Mouse (Mus musculus) intestine, embryonic 14.5 days (tissue): ENCODE data around the gene Eef1e1. TPM values are rescaled to one million over a fixed set of nuclear protein-coding genes. Genes with fewer than 3 reads are reported as not detected.
A peak's percentile ranks its signal among the peaks of the same experiment; 100 is the strongest.
"Not testable (repeated sequence)": the region's sequence is repeated elsewhere in the genome, so short reads cannot be mapped to it uniquely, and the experiment has no call there.

ENCODE experiments used
- ATAC-seq: fragments of 200-750 bp; cut with Nextera tagmentation; replicated peaks from 2 replicates; pipeline ENCODE4 v1.8.0; 2017; ENCODE audit warnings: low read depth, moderate number of reproducible peaks, moderate TSS enrichment, moderate library complexity; ENCODE audit not compliant: low FRiP score, low TSS enrichment
- DNase-seq: peaks from one replicate; pipeline ENCODE4 v3.0.0-alpha.2; 2018; ENCODE audit warnings: low spot score
- H3K27ac ChIP-seq: fragments of 300-500 bp; sonication (generic); 2 replicates; pipeline ENCODE4 v1.5.1; 2014; ENCODE audit warnings: low read depth, mild to moderate bottlenecking, control low read depth
- H3K27me3 ChIP-seq: fragments of 300-500 bp; sonication (generic); replicated peaks from 2 replicates; pipeline ENCODE4 v1.6.1; 2014; ENCODE audit warnings: low read length, control low read depth; ENCODE audit not compliant: control insufficient read depth, insufficient read depth
- H3K36me3 ChIP-seq: fragments of 300-500 bp; sonication (generic); 2 replicates; pipeline ENCODE4 v1.6.1; 2014; ENCODE audit warnings: low read length, control low read depth; ENCODE audit not compliant: control insufficient read depth, insufficient read depth
- H3K4me1 ChIP-seq: fragments of 300-500 bp; sonication (generic); replicated peaks from 2 replicates; pipeline ENCODE4 v1.6.1; 2014; ENCODE audit warnings: low read length, control low read depth, mixed read lengths; ENCODE audit not compliant: control insufficient read depth, insufficient read depth
- H3K4me2 ChIP-seq: fragments of 300-500 bp; sonication (generic); 2 replicates; pipeline ENCODE4 v1.6.1; 2014; ENCODE audit warnings: low read length
- H3K4me3 ChIP-seq: fragments of 300-500 bp; sonication (generic); 2 replicates; pipeline ENCODE4 v1.5.1; 2014; ENCODE audit warnings: low read depth, low read length, control low read depth, mixed read lengths
- H3K9ac ChIP-seq: fragments of 300-500 bp; sonication (generic); 2 replicates; pipeline ENCODE4 v1.6.1; 2014; ENCODE audit warnings: mild to moderate bottlenecking, low read length
- H3K9me3 ChIP-seq: fragments of 300-500 bp; sonication (generic); 2 replicates; pipeline ENCODE4 v1.6.1; 2016; ENCODE audit warnings: low read length, control low read depth; ENCODE audit not compliant: control insufficient read depth
- WGBS: fragments of 180-500 bp; shearing (Covaris S2); extraction: QIAGEN DNeasy Blood & Tissue Kit; methylation state at CpG from one replicate; pipeline ENCODE4 v1.1.7; 2014; 5-methylcytosine and 5-hydroxymethylcytosine counted together
- polyA plus RNA-seq: library from polyadenylated mRNA; unstranded; fragments of >200 nt; fragmentation: Nextera tagmentation; extraction: Ambion mirVana; gene quantifications from 2 replicates; pipeline ENCODE4 v1.2.1, GENCODE M21; 2014

Eef1e1 gene
- polyA plus RNA-seq, 1 experiment from 2014 or later = 57.4 TPM

GRCm38 (mm10) chr13:38634256-38634799 lies 24.5 kb downstream of the Eef1e1 start:
- peak overlapping the region; percentile 72 for H3K4me2 ChIP-seq
- H3K27ac ChIP-seq = peak overlapping the region; percentile 67
- DNase-seq (no peak), ATAC-seq (peak; percentile 48; the same call in 1 of the 2 replicates)
- no peaks in the 10 kb centered on the region for H3K27me3 ChIP-seq
- no peaks in the 10 kb centered on the region for H3K9me3 ChIP-seq
- peak overlapping the region; percentile 61 for H3K9ac ChIP-seq
- H3K36me3 ChIP-seq = peaks cover 4% of the 10 kb centered on the region; the same call in 1 of the 2 replicates
- H3K4me1 ChIP-seq = no peaks in the 10 kb centered on the region; the same call in 1 of the 2 replicates
- WGBS = under 1% methylated on average over 19 of the region's 19 CpGs
- H3K4me3 ChIP-seq = peak overlapping the region; percentile 74

GRCm38 (mm10) chr13:38633287-38634000 lies 25.4 kb downstream of the Eef1e1 start:
- peaks cover 9% of the 10 kb centered on the region; the same call in 1 of the 2 replicates for H3K36me3 ChIP-seq

DNA sequence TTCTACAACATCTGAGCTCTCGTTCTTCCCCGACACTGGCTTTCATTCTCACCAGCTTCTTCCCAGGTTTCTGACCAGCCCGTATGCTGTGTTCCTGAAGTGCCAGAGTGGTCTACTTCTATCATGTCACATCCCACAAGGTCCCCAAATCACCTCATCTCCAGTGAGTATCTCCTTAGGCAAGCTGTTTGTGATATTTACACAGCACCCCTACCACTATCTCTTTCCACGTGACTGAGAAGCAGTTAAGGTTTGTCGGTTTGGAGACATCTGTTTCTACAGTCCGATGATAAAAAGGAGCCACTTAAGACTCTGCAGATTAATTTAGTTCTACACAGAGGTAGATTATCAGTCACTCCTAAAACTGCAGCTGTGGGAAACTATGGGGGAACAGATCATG lies 26.3 kb downstream of the Eef1e1 start:
- no peak overlapping the region for H3K4me2 ChIP-seq
- no peaks in the 10 kb centered on the region for H3K27me3 ChIP-seq
- ATAC-seq (no peak), DNase-seq (no peak)
- no peaks in the 10 kb centered on the region for H3K9me3 ChIP-seq
- WGBS = 79% methylated on average over 6 of the region's 6 CpGs
- no peak overlapping the region for H3K4me3 ChIP-seq
- H3K9ac ChIP-seq = no peak overlapping the region
- no peak overlapping the region for H3K27ac ChIP-seq
- no peaks in the 10 kb centered on the region; the same call in 1 of the 2 replicates for H3K4me1 ChIP-seq
- peaks cover 9% of the 10 kb centered on the region; the same call in 1 of the 2 replicates for H3K36me3 ChIP-seq

More at GRCm38 (mm10) chr13:38633287-38634000, 25.4 kb downstream of the Eef1e1 start:
- Histone ChIP-seq H3K27me3 (no peaks in the 10 kb centered on the region), H3K27ac (no peak overlapping the region), H3K4me1 (no peaks in the 10 kb centered on the region; the same call in 1 of the 2 replicates), H3K4me3 (peak overlapping the region; percentile 74; the same call in 1 of the 2 replicates), H3K4me2 (peak overlapping the region; percentile 72; the same call in 1 of the 2 replicates), H3K9me3 (no peaks in the 10 kb centered on the region), H3K9ac (no peak overlapping the region)
- 91% methylated on average over 6 of the region's 6 CpGs for WGBS
- no peak for DNase-seq
- ATAC-seq = no peak

- Histone ChIP-seq H3K27me3 (no peaks in the 10 kb centered on the region), H3K9me3 (no peaks in the 10 kb centered on the region), H3K9ac (no peak overlapping the region), H3K4me3 (no peak overlapping the region), H3K36me3 (peaks cover 13% of the 10 kb centered on the region; the same call in 1 of the 2 replicates), H3K4me2 (no peak overlapping the region), H3K4me1 (no peaks in the 10 kb centered on the region), H3K27ac (no peak overlapping the region)
- ATAC-seq = no peak
- WGBS = 42% methylated on average over 6 of the region's 6 CpGs
- DNase-seq = no peak
These were observed 32.7 kb downstream of the Eef1e1 start for GRCm38 (mm10) chr13:38626229-38626525.

DNA sequence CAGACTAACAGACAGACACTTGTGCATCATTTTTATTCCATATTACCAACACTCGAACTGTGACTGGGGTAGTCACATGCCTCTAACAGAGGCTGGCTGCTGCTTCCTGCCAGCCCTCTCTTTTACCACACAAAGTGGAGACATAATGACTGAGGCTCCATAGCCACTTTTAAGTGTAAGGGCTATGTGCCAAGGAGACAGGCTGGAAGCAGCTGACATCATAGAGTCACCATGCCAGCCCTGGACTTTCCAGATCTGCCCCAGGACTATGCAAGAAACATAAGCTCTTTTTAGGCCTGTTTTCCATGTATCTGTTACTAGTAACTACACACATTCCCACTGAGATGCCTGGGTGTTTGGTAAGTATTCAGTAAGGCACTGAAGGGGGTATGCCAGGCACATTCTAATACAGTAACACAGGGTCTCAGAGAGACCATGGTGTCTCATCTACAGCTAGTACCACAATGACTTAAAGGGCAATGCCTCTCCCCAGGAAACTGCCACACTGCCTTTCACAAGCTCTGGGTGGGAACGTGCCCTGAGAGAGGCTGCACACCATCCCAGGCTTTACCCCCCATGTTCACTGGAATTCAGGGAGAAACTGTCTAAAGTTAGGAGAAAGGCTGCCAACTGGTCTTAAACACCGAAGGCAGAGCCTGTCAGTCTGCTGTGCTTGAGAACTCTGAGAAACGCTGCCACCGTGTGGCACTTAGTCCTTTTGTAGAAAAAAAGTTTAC lies 33.2 kb downstream of the Eef1e1 start:
- DNase-seq = no peak
- H3K27ac ChIP-seq = no peak overlapping the region
- peaks cover 13% of the 10 kb centered on the region; the same call in 1 of the 2 replicates for H3K36me3 ChIP-seq
- no peaks in the 10 kb centered on the region for H3K9me3 ChIP-seq
- no peaks in the 10 kb centered on the region for H3K4me1 ChIP-seq
- ATAC-seq = no peak
- H3K9ac ChIP-seq = no peak overlapping the region
- H3K27me3 ChIP-seq = no peaks in the 10 kb centered on the region
- 25% methylated on average over 5 of the region's 5 CpGs for WGBS
- H3K4me3 ChIP-seq = no peak overlapping the region
- no peak overlapping the region for H3K4me2 ChIP-seq

GRCm38 (mm10) chr13:38624292-38624902 lies 34.5 kb downstream of the Eef1e1 start:
- H3K27me3 ChIP-seq = no peaks in the 10 kb centered on the region
- DNase-seq (no peak), ATAC-seq (no peak)
- no peaks in the 10 kb centered on the region for H3K9me3 ChIP-seq
- WGBS = 85% methylated on average over 8 of the region's 8 CpGs
- H3K27ac ChIP-seq = no peak overlapping the region
- H3K4me2 ChIP-seq = no peak overlapping the region
- no peaks in the 10 kb centered on the region for H3K4me1 ChIP-seq
- no peak overlapping the region for H3K4me3 ChIP-seq
- 0 out of 2 replicates have a peak, but pooled peaks cover 9% of the 10 kb centered on the region for H3K36me3 ChIP-seq
- no peak overlapping the region for H3K9ac ChIP-seq

DNA sequence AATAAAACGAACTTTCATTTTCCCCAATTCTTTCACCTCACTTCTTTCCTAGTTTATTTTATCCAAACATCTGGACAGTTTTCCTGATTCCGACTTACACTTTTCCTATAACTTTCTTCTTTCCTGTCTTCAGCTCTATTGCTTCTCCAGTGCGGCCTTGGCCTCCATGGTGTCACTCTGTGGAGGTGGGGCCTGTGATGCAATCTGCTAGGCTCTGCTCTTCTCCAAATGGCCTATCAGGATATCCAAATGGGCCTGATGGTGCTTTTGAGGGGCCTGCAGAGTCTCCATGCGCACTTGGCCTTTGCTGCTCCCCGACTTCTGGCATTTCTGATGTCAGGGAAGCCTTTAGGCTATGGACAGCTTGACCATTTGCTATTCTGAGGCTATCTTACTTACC lies 35.6 kb downstream of the Eef1e1 start:
- ATAC-seq = no peak

GRCm38 (mm10) chr13:38618001-38618630 lies 40.7 kb downstream of the Eef1e1 start:
- not testable (repeated sequence) for ATAC-seq, H3K4me3 ChIP-seq, H3K4me1 ChIP-seq, DNase-seq, H3K4me2 ChIP-seq, H3K9me3 ChIP-seq, H3K27ac ChIP-seq, H3K27me3 ChIP-seq, H3K9ac ChIP-seq, H3K36me3 ChIP-seq
- WGBS = 65% methylated on average over 4 of the region's 4 CpGs

More for the DNA sequence above, 35.6 kb downstream of the Eef1e1 start:
- Histone ChIP-seq H3K9ac (no peak overlapping the region), H3K36me3 (0 out of 2 replicates have a peak, but pooled peaks cover 4% of the 10 kb centered on the region), H3K27me3 (no peaks in the 10 kb centered on the region), H3K4me2 (no peak overlapping the region), H3K9me3 (no peaks in the 10 kb centered on the region), H3K27ac (no peak overlapping the region), H3K4me3 (no peak overlapping the region), H3K4me1 (no peaks in the 10 kb centered on the region)
- 83% methylated on average over 5 of the region's 5 CpGs for WGBS
- no peak for DNase-seq
